Mouse (Mus musculus) kidney, postnatal 36 days (tissue): ENCODE results near the gene Vsig4.
"Not testable (repeated sequence)": the region's sequence is repeated elsewhere in the genome, so short reads cannot be mapped to it uniquely, and the experiment has no call there.

Experiments
- DNase-seq, 2 experiments: peaks; one replicate each; pipeline ENCODE4 v3.0.0; 2021 to 2022; ENCODE audit warnings: mixed read lengths in 2 of 2

Vsig4 gene

GRCm38 (mm10) chrX:96293338-96293737 is at the start of gene Vsig4:
Vsig4 (minus strand) TSS chrX:96293438.
- DNase-seq: no peak

- DNase-seq: no peak
These were observed 45.9 kb upstream of the Vsig4 start for GRCm38 (mm10) chrX:96339108-96339507.

- peak; percentile 0 to 21 for DNase-seq
These were observed 36.5 kb upstream of the Vsig4 start for GRCm38 (mm10) chrX:96329764-96330163.

- no peak for DNase-seq
These were observed 36.7 kb downstream of the Vsig4 start for GRCm38 (mm10) chrX:96256509-96256908.

- DNase-seq: peak in 1 of 2 experiments; percentile 0
These were observed 53.6 kb downstream of the Vsig4 start for GRCm38 (mm10) chrX:96239644-96240043.

GRCm38 (mm10) chrX:96239037-96239436 is 54.2 kb downstream of the Vsig4 start:
- no peak for DNase-seq

GRCm38 (mm10) chrX:96235775-96236174 is 57.5 kb downstream of the Vsig4 start:
- DNase-seq: no peak

- no peak for DNase-seq
These were observed 66.2 kb downstream of the Vsig4 start for GRCm38 (mm10) chrX:96227030-96227429.

- no peak for DNase-seq
These were observed 67.8 kb downstream of the Vsig4 start for GRCm38 (mm10) chrX:96225474-96225873.

- no peak for DNase-seq
These were observed 69.0 kb downstream of the Vsig4 start for GRCm38 (mm10) chrX:96224210-96224609.

GRCm38 (mm10) chrX:96218088-96218487 is 75.2 kb downstream of the Vsig4 start:
- DNase-seq: no peak

- DNase-seq: no peak
These were observed 86.4 kb downstream of the Vsig4 start for GRCm38 (mm10) chrX:96206872-96207271.

GRCm38 (mm10) chrX:96205143-96205542 is 88.1 kb downstream of the Vsig4 start:
- DNase-seq: not testable (repeated sequence)
